Mouse (Mus musculus) E14TG2a.4 (cell line): ENCODE measurements around the gene Arl15.

Experiments used
- CTCF ChIP-seq: conservative IDR thresholded peaks from 2 replicates; pipeline ENCODE4 v1.5.1; 2014; ENCODE audit warnings: low read length
- NANOG ChIP-seq: IDR thresholded peaks from 2 replicates; pipeline ENCODE4 v1.6.1; 2014; ENCODE audit warnings: borderline replicate concordance, low read length, mixed read lengths
- POU5F1 ChIP-seq: IDR thresholded peaks from 2 replicates; pipeline ENCODE4 v1.6.1; 2014; ENCODE audit warnings: low read length, borderline replicate concordance

- TF ChIP-seq CTCF (no peak), NANOG (no peak), POU5F1 (no peak)
Measured at GRCm38 (mm10) chr13:113769829-113770228, 24.5 kb upstream of the Arl15 start.
